Mouse (Mus musculus) hindbrain, embryonic 16.5 days (tissue): ENCODE measurements around the gene Fbxo24. TPM values are rescaled to one million over a fixed set of nuclear protein-coding genes. Genes with fewer than 3 reads are reported as not detected.

Experiments used
- ATAC-seq: fragments of 200-750 bp; cut with Nextera tagmentation; 2 replicates; pipeline ENCODE4 v1.8.0; 2017; ENCODE audit warnings: moderate TSS enrichment, moderate library complexity
- H3K27ac ChIP-seq: fragments of 300-500 bp; sonication (generic); 2 replicates; pipeline ENCODE4 v1.5.1; 2014; ENCODE audit warnings: low read depth, mild to moderate bottlenecking, control low read depth, low read length, moderate library complexity
- H3K27me3 ChIP-seq: fragments of 300-500 bp; sonication (generic); replicated peaks from 2 replicates; pipeline ENCODE4 v1.6.1; 2014; ENCODE audit warnings: low read length; ENCODE audit not compliant: control insufficient read depth, insufficient read depth
- H3K36me3 ChIP-seq: fragments of 300-500 bp; sonication (generic); 2 replicates; pipeline ENCODE4 v1.6.1; 2014; ENCODE audit warnings: mild to moderate bottlenecking, low read length, moderate library complexity, mixed read lengths; ENCODE audit not compliant: control insufficient read depth, insufficient read depth
- H3K4me1 ChIP-seq: fragments of 300-500 bp; sonication (generic); 2 replicates; pipeline ENCODE4 v1.6.1; 2014; ENCODE audit warnings: low read depth, low read length; ENCODE audit not compliant: control insufficient read depth, insufficient read depth
- H3K4me2 ChIP-seq: fragments of 300-500 bp; sonication (generic); 2 replicates; pipeline ENCODE4 v1.6.1; 2014; ENCODE audit warnings: mild to moderate bottlenecking, low read length, control low read depth, moderate library complexity
- H3K4me3 ChIP-seq: fragments of 300-500 bp; sonication (generic); 2 replicates; pipeline ENCODE4 v1.5.1; 2014; ENCODE audit warnings: mild to moderate bottlenecking, low read length, control low read depth, moderate library complexity
- H3K9ac ChIP-seq: fragments of 300-500 bp; sonication (generic); 2 replicates; pipeline ENCODE4 v1.6.1; 2014; ENCODE audit warnings: low read depth, mild to moderate bottlenecking, control low read depth, low read length, moderate library complexity
- H3K9me3 ChIP-seq: fragments of 300-500 bp; sonication (generic); 2 replicates; pipeline ENCODE4 v1.6.1; 2014; ENCODE audit warnings: mild to moderate bottlenecking, low read length, moderate library complexity; ENCODE audit not compliant: control insufficient read depth
- WGBS: fragments of 180-500 bp; shearing (Covaris S2); extraction: QIAGEN DNeasy Blood & Tissue Kit; methylation state at CpG from one replicate; pipeline ENCODE4 v1.1.7; 2014; 5-methylcytosine and 5-hydroxymethylcytosine counted together
- polyA plus RNA-seq: library from polyadenylated mRNA; unstranded; fragments of >200 nt; fragmentation: Nextera tagmentation; extraction: Ambion mirVana; gene quantifications from 2 replicates; pipeline ENCODE4 v1.2.1, GENCODE M21; 2015

Fbxo24 gene
- polyA plus RNA-seq, 1 experiment from 2014 or later = not detected

GRCm38 (mm10) chr5:137565744-137566143 lies 63.1 kb downstream of the Fbxo24 start:
- Histone ChIP-seq H3K36me3 (peaks cover 13% of the 10 kb centered on the region), H3K4me1 (peaks cover 2% of the 10 kb centered on the region; the same call in 1 of the 2 replicates), H3K27me3 (no peaks in the 10 kb centered on the region), H3K27ac (no peak overlapping the region), H3K9ac (no peak overlapping the region), H3K9me3 (no peaks in the 10 kb centered on the region), H3K4me2 (no peak overlapping the region), H3K4me3 (no peak overlapping the region)
- ATAC-seq = no peak
- WGBS = 58% methylated on average over 6 of the region's 6 CpGs

GRCm38 (mm10) chr5:137562965-137563364 lies 65.8 kb downstream of the Fbxo24 start:
- 74% methylated on average over 10 of the region's 10 CpGs for WGBS
- Histone ChIP-seq H3K27me3 (no peaks in the 10 kb centered on the region), H3K9ac (no peak overlapping the region), H3K27ac (no peak overlapping the region), H3K4me1 (peaks cover 2% of the 10 kb centered on the region; the same call in 1 of the 2 replicates), H3K4me2 (no peak overlapping the region), H3K4me3 (no peak overlapping the region), H3K9me3 (no peaks in the 10 kb centered on the region), H3K36me3 (peaks cover 13% of the 10 kb centered on the region)
- ATAC-seq = no peak

Other genes with a start within 250 kb of the Fbxo24 start
- gene Zan, start 151.9 kb downstream of the Fbxo24 start, polyA plus RNA-seq = 0.19 and 0.24 TPM in 2 replicates
- gene Pop7, start 126.5 kb downstream of the Fbxo24 start, polyA plus RNA-seq = 79.3 and 87.0 TPM in 2 replicates
- gene Gigyf1, start 110.5 kb downstream of the Fbxo24 start, polyA plus RNA-seq = 11.8 and 16.3 TPM in 2 replicates
- not detected in 2 replicates for gene Epo, start 95.8 kb downstream of the Fbxo24 start, polyA plus RNA-seq
- gene Gnb2, start 95.5 kb downstream of the Fbxo24 start, polyA plus RNA-seq = 519 and 521 TPM in 2 replicates
- gene Actl6b, start 75.5 kb downstream of the Fbxo24 start, polyA plus RNA-seq = 268 and 271 TPM in 2 replicates
- gene Tfr2, start 59.2 kb downstream of the Fbxo24 start, polyA plus RNA-seq = 7.9 and 8.4 TPM in 2 replicates
- 60.0 and 63.4 TPM in 2 replicates for gene Mospd3, start 27.9 kb downstream of the Fbxo24 start, polyA plus RNA-seq
- gene Pcolce, start 15.2 kb downstream of the Fbxo24 start, polyA plus RNA-seq = 23.3 and 25.7 TPM in 2 replicates
- gene Lrch4, start 119 bp upstream of the Fbxo24 start, polyA plus RNA-seq = 14.9 and 21.6 TPM in 2 replicates
- 7.4 and 7.6 TPM in 2 replicates for gene Gm20605, start 173 bp upstream of the Fbxo24 start, polyA plus RNA-seq
- 3.4 and 6.6 TPM in 2 replicates for gene Sap25, start 12.3 kb upstream of the Fbxo24 start, polyA plus RNA-seq
- 0.11 and 0.16 TPM in 2 replicates for gene Irs3, start 16.7 kb upstream of the Fbxo24 start, polyA plus RNA-seq
- 20.1 and 21.7 TPM in 2 replicates for gene Agfg2, start 55.7 kb upstream of the Fbxo24 start, polyA plus RNA-seq
- 44.0 and 50.2 TPM in 2 replicates for gene Nyap1, start 112.6 kb upstream of the Fbxo24 start, polyA plus RNA-seq
- 101 and 150 TPM in 2 replicates for gene Tsc22d4, start 116.7 kb upstream of the Fbxo24 start, polyA plus RNA-seq
- gene Ppp1r35, start 149.8 kb upstream of the Fbxo24 start, polyA plus RNA-seq = 34.9 and 41.8 TPM in 2 replicates
- 11.1 and 12.2 TPM in 2 replicates for gene Mepce, start 158.7 kb upstream of the Fbxo24 start, polyA plus RNA-seq
- 11.2 and 13.5 TPM in 2 replicates for gene Zcwpw1, start 158.8 kb upstream of the Fbxo24 start, polyA plus RNA-seq
- gene Pilra, start 207.3 kb upstream of the Fbxo24 start, polyA plus RNA-seq = 0.17 and 0.51 TPM in 2 replicates
- gene Pilrb1, start 229.1 kb upstream of the Fbxo24 start, polyA plus RNA-seq = not detected in 2 replicates
- gene Pilrb2, start 242.8 kb upstream of the Fbxo24 start, polyA plus RNA-seq = not detected in 2 replicates